Mouse (Mus musculus) ovary, adult 10 weeks (tissue): Measurements from ENCODE around the gene Ints11. TPM values are rescaled to one million over a fixed set of nuclear protein-coding genes. Genes with fewer than 3 reads are reported as not detected.

Experiments used
- polyA plus RNA-seq: library from polyadenylated mRNA; stranded (reverse); fragments of 350-450 nt; fragmentation: Illumina TruSeq; extraction: RNeasy Lipid Tissue Mini Kit (QIAGEN cat#74804); gene quantifications from one replicate; pipeline ENCODE4 v1.2.3, GENCODE M21; 2014

Ints11 gene
- polyA plus RNA-seq, result 2.1 TPM

GRCm38 (mm10) chr4:155869317-155870033 lies at the start of gene Ints11, which contains the start of gene Cptp:
Ints11 (plus strand) TSS chr4:155869546.
Cptp (minus strand) TSS chr4:155869440.

GRCm38 (mm10) chr4:155831205-155831766 lies 38.1 kb upstream of the Ints11 start, which contains the start of gene Aurkaip1:
Aurkaip1 (plus strand) TSS chr4:155831272.

GRCm38 (mm10) chr4:155839483-155839910 lies 29.8 kb upstream of the Ints11 start, which contains the start of gene Mxra8:
Mxra8 (plus strand) TSS chr4:155839680.

GRCm38 (mm10) chr4:155846871-155847578 lies 22.3 kb upstream of the Ints11 start, which contains the start of gene Dvl1:
Dvl1 (plus strand) TSS chr4:155847402.

GRCm38 (mm10) chr4:155863001-155863400 lies 6.3 kb upstream of the Ints11 start, which contains the start of gene Tas1r3:
Tas1r3 (minus strand) TSS chr4:155863362.

GRCm38 (mm10) chr4:155891551-155892001 lies 22.2 kb downstream of the Ints11 start, which contains the start of the genes Pusl1 and Acap3:
Pusl1 (minus strand) TSS chr4:155891781.
Acap3 (plus strand) TSS chr4:155891822.

Other genes with a start within 250 kb of the Ints11 start
- 76.8 TPM for gene Cdk11b, start 244.7 kb upstream of the Ints11 start, polyA plus RNA-seq
- not detected for gene Gm10563, start 224.1 kb upstream of the Ints11 start, polyA plus RNA-seq
- gene Mmp23, start 216.2 kb upstream of the Ints11 start, polyA plus RNA-seq, result 2.3 TPM
- 2.0 TPM for gene Mib2, start 200.3 kb upstream of the Ints11 start, polyA plus RNA-seq
- 0.29 TPM for gene Fndc10, start 175.2 kb upstream of the Ints11 start, polyA plus RNA-seq
- gene Ssu72, start 164.7 kb upstream of the Ints11 start, polyA plus RNA-seq, result 75.1 TPM
- gene Tmem240, start 134.7 kb upstream of the Ints11 start, polyA plus RNA-seq, result not detected
- gene Atad3a, start 108.5 kb upstream of the Ints11 start, polyA plus RNA-seq, result 5.5 TPM
- 1.6 TPM for gene Vwa1, start 94.8 kb upstream of the Ints11 start, polyA plus RNA-seq
- 0.77 TPM for gene Tmem88b, start 83.7 kb upstream of the Ints11 start, polyA plus RNA-seq
- not detected for gene Ankrd65, start 79.1 kb upstream of the Ints11 start, polyA plus RNA-seq
- gene Mrpl20, start 66.7 kb upstream of the Ints11 start, polyA plus RNA-seq, result 34.3 TPM
- 39.8 TPM for gene Ccnl2, start 57.1 kb upstream of the Ints11 start, polyA plus RNA-seq
- gene Aurkaip1, start 38.3 kb upstream of the Ints11 start, polyA plus RNA-seq, result 3.9 TPM
- 108 TPM for gene Mxra8, start 29.9 kb upstream of the Ints11 start, polyA plus RNA-seq
- gene Dvl1, start 22.1 kb upstream of the Ints11 start, polyA plus RNA-seq, result 0.94 TPM
- gene Tas1r3, start 6.2 kb upstream of the Ints11 start, polyA plus RNA-seq, result not detected
- gene Cptp, start 106 bp upstream of the Ints11 start, polyA plus RNA-seq, result 3.6 TPM
- 0.77 TPM for gene Pusl1, start 22.2 kb downstream of the Ints11 start, polyA plus RNA-seq
- 0.48 TPM for gene Acap3, start 22.3 kb downstream of the Ints11 start, polyA plus RNA-seq
- 88.7 TPM for gene Ube2j2, start 74.3 kb downstream of the Ints11 start, polyA plus RNA-seq
- gene C1qtnf12, start 92.8 kb downstream of the Ints11 start, polyA plus RNA-seq, result 6.4 TPM
- gene B3galt6, start 123.1 kb downstream of the Ints11 start, polyA plus RNA-seq, result 12.3 TPM
- gene Sdf4, start 123.3 kb downstream of the Ints11 start, polyA plus RNA-seq, result 181 TPM
- gene Tnfrsf4, start 144.3 kb downstream of the Ints11 start, polyA plus RNA-seq, result not detected
- not detected for gene Tnfrsf18, start 156.6 kb downstream of the Ints11 start, polyA plus RNA-seq
- gene Ttll10, start 189.9 kb downstream of the Ints11 start, polyA plus RNA-seq, result not detected
- gene 9430015G10Rik, start 240.4 kb downstream of the Ints11 start, polyA plus RNA-seq, result 2.7 TPM